Mouse (Mus musculus): ENCODE data around the gene Ptch2. TPM values are rescaled to one million over a fixed set of nuclear protein-coding genes. Genes with fewer than 3 reads are reported as not detected.

The Ptch2 gene
- total and polyA plus RNA-seq, 3 experiments, result 0.33 TPM; not detected in 2

DNA sequence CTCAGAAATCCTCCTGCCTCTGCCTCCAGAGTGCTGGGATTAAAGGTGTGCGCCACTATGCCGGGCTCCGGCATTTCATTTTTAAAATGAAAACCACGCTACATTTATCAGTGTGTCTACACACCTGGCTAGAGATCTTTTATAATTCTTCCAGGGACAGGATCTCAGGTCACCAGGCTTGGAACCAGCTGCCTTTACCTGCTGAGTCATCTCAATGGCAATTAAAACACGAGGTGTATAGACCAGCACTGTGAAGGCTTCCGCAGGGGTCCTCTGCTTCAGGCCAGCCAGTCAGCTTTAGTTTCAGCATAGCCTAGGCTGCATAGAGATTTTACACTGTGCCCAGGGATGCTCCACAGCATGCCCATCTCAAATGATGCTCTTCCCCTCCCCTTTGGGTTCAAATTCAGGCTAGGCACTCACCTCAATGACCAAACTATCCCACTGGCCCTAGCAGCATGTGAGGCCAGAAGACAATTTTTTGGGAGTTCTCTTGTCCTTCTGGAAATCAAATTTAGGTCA, 54.4 kb downstream of the Ptch2 start:
- peaks cover 0 to 18% of the 10 kb centered on the region in 2 experiments; a peak in 2 of 4 replicates for H3K4me1 ChIP-seq (ENCODE audit: control insufficient read depth in 1 of 2, insufficient read depth in 2 of 2, low read length in 2 of 2)
- H3K9ac ChIP-seq (ENCODE audit: control insufficient read depth, low read depth, low read length, poor library complexity, severe bottlenecking), result no peak overlapping the region
- DNase-seq (ENCODE audit: low read depth, low spot score), result peak; percentile 48
- no peaks in the 10 kb centered on the region for H3K9me3 ChIP-seq (replicated peaks; ENCODE audit: insufficient read depth, low read length)
- H3K79me2 ChIP-seq (ENCODE audit: control insufficient read depth, insufficient read depth, low read length, poor library complexity), result peaks cover 33% of the 10 kb centered on the region
- H3K27me3 ChIP-seq (ENCODE audit: control insufficient read depth in 1 of 2, insufficient read depth in 2 of 2, low read length in 2 of 2), result no peaks in the 10 kb centered on the region
- peak overlapping the region; percentile 4; the same call in 1 of the 2 replicates for H3K27ac ChIP-seq (ENCODE audit: control insufficient read depth, low read depth, low read length)
- H3K36me3 ChIP-seq (ENCODE audit: control insufficient read depth in 1 of 2, insufficient read depth in 2 of 2, low read length in 2 of 2), result peaks cover 16 to 19% of the 10 kb centered on the region in 2 experiments
- no peak for TF ChIP-seq HCFC1 (IDR thresholded peaks at IDR 0.05; ENCODE audit: low read depth, low read length)
- peak in 1 of 2 experiments; percentile 64; a peak in 2 of 4 replicates for TF ChIP-seq POLR2A (IDR thresholded peaks at IDR 0.05; ENCODE audit: control insufficient read depth in 1 of 2, insufficient read depth in 1 of 2, low read depth in 1 of 2, low read length in 2 of 2, poor library complexity in 1 of 2)
- TF ChIP-seq USF2 (IDR thresholded peaks at IDR 0.05; ENCODE audit: borderline replicate concordance in 1 of 2, insufficient read depth in 1 of 2, low read depth in 1 of 2, low read length in 2 of 2), result no peak
- peak; percentile 10; the same call in 1 of the 2 replicates for TF ChIP-seq POLR2AphosphoS2 (IDR thresholded peaks at IDR 0.05; ENCODE audit: low read length)
- TF ChIP-seq MYB (IDR thresholded peaks at IDR 0.05; ENCODE audit: low read depth, low read length), result no peak
- no peak overlapping the region for H3K4me3 ChIP-seq (ENCODE audit: control insufficient read depth in 1 of 2, insufficient read depth in 1 of 2, low read depth in 2 of 2, low read length in 2 of 2)

GRCm38 (mm10) chr4:117151416-117151815, 55.5 kb downstream of the Ptch2 start:
- DNase-seq (ENCODE audit: low read depth, low spot score), result peak; percentile 37
- no peak for TF ChIP-seq MAX (IDR thresholded peaks at IDR 0.05; ENCODE audit: low read length)
- TF ChIP-seq JUND (IDR thresholded peaks at IDR 0.05; ENCODE audit: low read depth, low read length), result no peak
- TF ChIP-seq KAT2A (conservative IDR thresholded peaks at IDR 0.05; ENCODE audit: low read depth, low read length), result no peak
- no peak for TF ChIP-seq SIN3A (IDR thresholded peaks at IDR 0.05; ENCODE audit: low read length)
- TF ChIP-seq NELFE (IDR thresholded peaks at IDR 0.05; ENCODE audit: low read depth, low read length), result no peak
- TF ChIP-seq SMC3 (IDR thresholded peaks at IDR 0.05; ENCODE audit: low read depth, low read length), result no peak
- TF ChIP-seq UBTF (IDR thresholded peaks at IDR 0.05; ENCODE audit: borderline replicate concordance, insufficient read depth, low read depth, low read length), result no peak
- TF ChIP-seq POLR2AphosphoS2 (IDR thresholded peaks at IDR 0.05; ENCODE audit: low read length), result peak; percentile 21
- peak in 1 of 2 experiments; percentile 29; a peak in 1 of 4 replicates for TF ChIP-seq POLR2A (IDR thresholded peaks at IDR 0.05; ENCODE audit: control insufficient read depth in 1 of 2, insufficient read depth in 1 of 2, low read depth in 1 of 2, low read length in 2 of 2, poor library complexity in 1 of 2)
- TF ChIP-seq E2F4 (IDR thresholded peaks at IDR 0.05; ENCODE audit: borderline replicate concordance, low read depth, low read length), result no peak
- TF ChIP-seq TAL1 (IDR thresholded peaks at IDR 0.05; ENCODE audit: low read length), result no peak
- no peak for TF ChIP-seq CTCF (IDR thresholded peaks at IDR 0.05 in 2 of 3, conservative IDR thresholded peaks at IDR 0.05 in 1 of 3; ENCODE audit: control insufficient read depth in 1 of 3, insufficient read depth in 1 of 3, low read depth in 2 of 3, low read length in 3 of 3, poor library complexity in 1 of 3, severe bottlenecking in 1 of 3)
- no peak for TF ChIP-seq RCOR1 (IDR thresholded peaks at IDR 0.05; ENCODE audit: low read depth, low read length)
- TF ChIP-seq ZKSCAN1 (IDR thresholded peaks at IDR 0.05; ENCODE audit: low read depth, low read length), result no peak
- no peak overlapping the region for H3K9ac ChIP-seq (ENCODE audit: control insufficient read depth, low read depth, low read length, poor library complexity, severe bottlenecking)
- no peaks in the 10 kb centered on the region for H3K27me3 ChIP-seq (ENCODE audit: control insufficient read depth in 1 of 2, insufficient read depth in 2 of 2, low read length in 2 of 2)
- peak overlapping the region; percentile 0; the same call in 1 of the 2 replicates for H3K27ac ChIP-seq (ENCODE audit: control insufficient read depth, low read depth, low read length)
- H3K4me1 ChIP-seq (ENCODE audit: control insufficient read depth in 1 of 2, insufficient read depth in 2 of 2, low read length in 2 of 2), result peaks cover 0 to 18% of the 10 kb centered on the region in 2 experiments; a peak in 2 of 4 replicates
- H3K79me2 ChIP-seq (ENCODE audit: control insufficient read depth, insufficient read depth, low read length, poor library complexity), result peaks cover 38% of the 10 kb centered on the region
- no peak overlapping the region for H3K4me3 ChIP-seq (ENCODE audit: control insufficient read depth in 1 of 2, insufficient read depth in 1 of 2, low read depth in 2 of 2, low read length in 2 of 2)
- H3K9me3 ChIP-seq (replicated peaks; ENCODE audit: insufficient read depth, low read length), result no peaks in the 10 kb centered on the region
- peaks cover 16 to 19% of the 10 kb centered on the region in 2 experiments for H3K36me3 ChIP-seq (ENCODE audit: control insufficient read depth in 1 of 2, insufficient read depth in 2 of 2, low read length in 2 of 2)

Measured in MEL (cell line).